Mouse (Mus musculus) MEL (cell line): ENCODE data around the gene Axl. TPM values are rescaled to one million over a fixed set of nuclear protein-coding genes. Genes with fewer than 3 reads are reported as not detected.

ENCODE experiments used
- DNase-seq: peaks from one replicate; pipeline ENCODE4 v3.0.0; 2011; ENCODE audit warnings: low read depth, low spot score
- H3K27ac ChIP-seq: 2 replicates; pipeline ENCODE4 v1.5.1; 2012; ENCODE audit warnings: low read depth, mild to moderate bottlenecking, control low read depth, low read length, moderate library complexity; ENCODE audit not compliant: control insufficient read depth
- H3K27me3 ChIP-seq, 2 experiments: fragments of 150-350 bp in 1 of 2; sonication (generic) in 1 of 2; 2 replicates each; pipeline ENCODE4 v1.6.1; 2012; ENCODE audit warnings: low read length in 2 of 2, mild to moderate bottlenecking in 2 of 2, improper control_type of control experiment in 1 of 2, moderate library complexity in 1 of 2; ENCODE audit not compliant: insufficient read depth in 2 of 2, control insufficient read depth in 1 of 2
- H3K36me3 ChIP-seq, 2 experiments: 2 replicates each; pipeline ENCODE4 v1.6.1; 2012 to 2014; ENCODE audit warnings: low read length in 2 of 2, improper control_type of control experiment in 1 of 2, inconsistent platforms in 1 of 2, mild to moderate bottlenecking in 1 of 2; ENCODE audit not compliant: insufficient read depth in 2 of 2, control insufficient read depth in 1 of 2
- H3K4me1 ChIP-seq, 2 experiments: fragments of 150-350 bp in 1 of 2; sonication (generic) in 1 of 2; 2 replicates each; pipeline ENCODE4 v1.6.1; 2012; ENCODE audit warnings: low read length in 2 of 2, improper control_type of control experiment in 1 of 2, mild to moderate bottlenecking in 1 of 2; ENCODE audit not compliant: insufficient read depth in 2 of 2, control insufficient read depth in 1 of 2
- H3K4me3 ChIP-seq, 2 experiments: fragments of 150-350 bp in 1 of 2; sonication (generic) in 1 of 2; 2 replicates each; pipeline ENCODE4 v1.5.1; 2012; ENCODE audit warnings: low read depth in 2 of 2, low read length in 2 of 2, mild to moderate bottlenecking in 2 of 2, moderate library complexity in 2 of 2, control low read depth in 1 of 2, improper control_type of control experiment in 1 of 2; ENCODE audit not compliant: control insufficient read depth in 1 of 2, insufficient read depth in 1 of 2
- H3K79me2 ChIP-seq: 2 replicates; pipeline ENCODE4 v1.6.1; 2012; ENCODE audit warnings: mild to moderate bottlenecking, low read length, moderate library complexity; ENCODE audit not compliant: control insufficient read depth, poor library complexity, insufficient read depth
- H3K9ac ChIP-seq: 2 replicates; pipeline ENCODE4 v1.6.1; 2012; ENCODE audit warnings: low read depth, mild to moderate bottlenecking, control low read depth, low read length, moderate library complexity; ENCODE audit not compliant: control insufficient read depth, poor library complexity, severe bottlenecking
- H3K9me3 ChIP-seq: fragments of 150-350 bp; sonication (generic); replicated peaks from 2 replicates; pipeline ENCODE4 v1.6.1; 2012; ENCODE audit warnings: mild to moderate bottlenecking, low read length, improper control_type of control experiment, moderate library complexity; ENCODE audit not compliant: insufficient read depth
- BHLHE40 ChIP-seq: IDR thresholded peaks from 2 replicates; pipeline ENCODE4 v1.6.1; 2012; ENCODE audit warnings: low read depth, mild to moderate bottlenecking, inconsistent platforms, low read length, improper control_type of control experiment, borderline replicate concordance
- CHD1 ChIP-seq: IDR thresholded peaks from 2 replicates; pipeline ENCODE4 v1.6.1; 2012; ENCODE audit warnings: low read depth, mild to moderate bottlenecking, inconsistent platforms, low read length, improper control_type of control experiment
- CHD2 ChIP-seq: IDR thresholded peaks from 2 replicates; pipeline ENCODE4 v1.6.1; 2011; ENCODE audit warnings: low read length, improper control_type of control experiment
- CTCF ChIP-seq, 3 experiments: IDR thresholded peaks in 2 of 3; conservative IDR thresholded peaks in 1 of 3; 2 replicates each; pipeline ENCODE4 v1.5.1; 2011 to 2012; ENCODE audit warnings: low read length in 3 of 3, low read depth in 2 of 3, mild to moderate bottlenecking in 2 of 3, improper control_type of control experiment in 1 of 3, inconsistent platforms in 1 of 3, mixed read lengths in 1 of 3, moderate library complexity in 1 of 3; ENCODE audit not compliant: control insufficient read depth in 1 of 3, insufficient read depth in 1 of 3, poor library complexity in 1 of 3, severe bottlenecking in 1 of 3
- ELF1 ChIP-seq: IDR thresholded peaks from 2 replicates; pipeline ENCODE4 v1.6.1; 2014; ENCODE audit warnings: low read depth, mild to moderate bottlenecking, inconsistent platforms, low read length, improper control_type of control experiment, moderate library complexity
- GATA1 ChIP-seq: IDR thresholded peaks from 2 replicates; pipeline ENCODE4 v1.6.1; 2011; ENCODE audit warnings: low read depth, low read length, improper control_type of control experiment
- HCFC1 ChIP-seq: IDR thresholded peaks from 2 replicates; pipeline ENCODE4 v1.6.1; 2012; ENCODE audit warnings: low read depth, mild to moderate bottlenecking, inconsistent platforms, low read length, improper control_type of control experiment, moderate library complexity
- MAX ChIP-seq: IDR thresholded peaks from 2 replicates; pipeline ENCODE4 v1.6.1; 2011; ENCODE audit warnings: low read length, improper control_type of control experiment
- POLR2AphosphoS5 ChIP-seq: IDR thresholded peaks from 2 replicates; pipeline ENCODE4 v1.6.1; 2012; ENCODE audit warnings: low read depth, borderline replicate concordance, mild to moderate bottlenecking, inconsistent platforms, low read length, moderate library complexity, mixed read lengths
- RCOR1 ChIP-seq: IDR thresholded peaks from 2 replicates; pipeline ENCODE4 v1.6.1; 2012; ENCODE audit warnings: low read depth, mild to moderate bottlenecking, inconsistent platforms, low read length, improper control_type of control experiment
- TAL1 ChIP-seq: IDR thresholded peaks from 2 replicates; pipeline ENCODE4 v1.6.1; 2012; ENCODE audit warnings: mild to moderate bottlenecking, inconsistent platforms, low read length, moderate library complexity, mixed read lengths
- TBP ChIP-seq: IDR thresholded peaks from 2 replicates; pipeline ENCODE4 v1.8.0; 2011; ENCODE audit warnings: low read depth, low read length, improper control_type of control experiment
- TCF12 ChIP-seq: IDR thresholded peaks from 2 replicates; pipeline ENCODE4 v1.6.1; 2014; ENCODE audit warnings: low read depth, mild to moderate bottlenecking, inconsistent platforms, low read length, improper control_type of control experiment, moderate library complexity
- ZC3H11A ChIP-seq: IDR thresholded peaks from 2 replicates; pipeline ENCODE4 v1.6.1; 2012; ENCODE audit warnings: low read depth, mild to moderate bottlenecking, inconsistent platforms, low read length, improper control_type of control experiment
- ZNF384 ChIP-seq: IDR thresholded peaks from 2 replicates; pipeline ENCODE4 v1.6.1; 2012; ENCODE audit warnings: low read depth, mild to moderate bottlenecking, inconsistent platforms, low read length, improper control_type of control experiment
- polyA plus RNA-seq, 2 experiments: library from polyadenylated mRNA; stranded (reverse) in 1 of 2; unstranded in 1 of 2; fragments of >175 nt in 1 of 2; fragments of >200 nt in 1 of 2; gene quantifications; 2 replicates each; pipeline versions ENCODE4 v1.2.1 to v1.2.4; 2012; ENCODE audit warnings: low replicate concordance in 2 of 2, low read depth in 1 of 2; ENCODE audit not compliant: insufficient read length in 2 of 2, insufficient read depth in 1 of 2, missing spikeins in 1 of 2
- total RNA-seq: library from RNA; depleted of rRNA; stranded (reverse); fragments of 300-350 nt; gene quantifications from 2 replicates; pipeline ENCODE4 v1.2.3, GENCODE M21; 2012

Axl gene
- total and polyA plus RNA-seq, 3 experiments: 0.19 TPM; not detected in 2

- Histone ChIP-seq H3K9ac (no peak overlapping the region), H3K27me3 (no peaks in the 10 kb centered on the region), H3K4me3 (no peak overlapping the region), H3K36me3 (no peaks in the 10 kb centered on the region), H3K27ac (no peak overlapping the region), H3K9me3 (no peaks in the 10 kb centered on the region), H3K79me2 (no peaks in the 10 kb centered on the region), H3K4me1 (no peaks in the 10 kb centered on the region)
- no peak for TF ChIP-seq TAL1
- no peak for TF ChIP-seq CHD1
- TF ChIP-seq CHD2: no peak
- TF ChIP-seq BHLHE40: no peak
- TF ChIP-seq CTCF (IDR thresholded peaks at IDR 0.05 in 2 of 3, conservative IDR thresholded peaks at IDR 0.05 in 1 of 3; ENCODE audit: control insufficient read depth in 1 of 3, insufficient read depth in 1 of 3, low read depth in 2 of 3, low read length in 3 of 3, poor library complexity in 1 of 3, severe bottlenecking in 1 of 3): no peak
- no peak for TF ChIP-seq POLR2AphosphoS5
- no peak for TF ChIP-seq ZC3H11A
- no peak for TF ChIP-seq ZNF384
- no peak for DNase-seq
Measured at GRCm38 (mm10) chr7:25783746-25784145, 4.8 kb downstream of the Axl start.

DNA sequence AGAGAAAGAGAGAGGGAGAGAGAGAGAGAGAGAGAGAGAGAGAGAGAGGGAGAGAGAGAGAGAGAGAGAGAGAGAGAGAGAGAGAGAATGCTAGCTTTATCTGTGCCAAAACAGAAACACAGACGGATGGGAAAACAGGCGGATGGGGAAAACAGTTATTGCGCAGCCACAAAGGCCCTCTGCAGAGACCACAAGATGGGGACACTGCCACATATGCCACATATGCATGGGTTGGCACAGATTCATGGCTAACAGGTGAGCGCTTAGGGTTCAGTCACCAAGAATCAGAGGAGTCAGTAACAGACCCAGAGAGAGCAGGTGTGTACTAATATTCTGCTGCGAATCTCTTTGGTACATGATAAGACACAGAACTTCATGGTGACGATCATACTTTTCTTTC is 5.8 kb downstream of the Axl start:
- no peak overlapping the region for H3K4me3 ChIP-seq
- H3K4me1 ChIP-seq: no peaks in the 10 kb centered on the region
- no peak for DNase-seq
- no peaks in the 10 kb centered on the region for H3K79me2 ChIP-seq
- no peaks in the 10 kb centered on the region for H3K9me3 ChIP-seq
- TF ChIP-seq CHD1: no peak
- no peak for TF ChIP-seq HCFC1
- TF ChIP-seq RCOR1: no peak
- TF ChIP-seq TBP: no peak
- no peak for TF ChIP-seq ELF1
- no peak for TF ChIP-seq TAL1
- no peaks in the 10 kb centered on the region for H3K27me3 ChIP-seq
- H3K9ac ChIP-seq: no peak overlapping the region
- no peak overlapping the region for H3K27ac ChIP-seq
- H3K36me3 ChIP-seq: no peaks in the 10 kb centered on the region

DNA sequence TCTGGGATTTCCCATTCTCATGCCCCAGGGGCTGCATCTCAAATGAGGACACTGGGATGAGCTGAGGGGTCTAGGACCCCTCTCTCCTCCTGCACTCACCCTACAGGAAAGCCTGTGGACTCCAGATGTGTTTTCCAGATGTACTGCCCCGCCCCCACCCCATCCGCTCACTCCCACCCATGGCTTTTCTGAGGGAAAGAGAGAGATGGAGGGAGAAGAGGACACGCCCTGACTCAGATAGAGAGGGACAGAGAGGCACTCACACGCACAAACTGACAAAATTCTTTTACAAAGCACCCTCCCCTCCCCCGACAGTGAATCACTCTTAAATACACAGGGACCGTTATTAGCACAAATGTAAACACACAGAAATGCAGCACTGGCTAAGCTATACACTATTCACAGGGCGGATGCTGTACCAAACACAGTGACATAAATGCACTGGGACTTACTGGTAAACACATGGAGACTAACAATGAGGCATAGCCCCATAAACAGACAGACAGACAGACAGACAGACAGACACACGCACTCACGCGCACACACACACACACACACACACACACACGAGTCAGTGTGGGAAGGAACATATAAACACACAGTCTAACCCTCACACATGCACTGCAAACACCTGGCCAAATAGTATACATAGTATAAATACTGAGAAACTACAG is 6.4 kb downstream of the Axl start:
- Histone ChIP-seq H3K4me1 (no peaks in the 10 kb centered on the region), H3K27ac (no peak overlapping the region), H3K9ac (no peak overlapping the region), H3K9me3 (no peaks in the 10 kb centered on the region), H3K79me2 (no peaks in the 10 kb centered on the region), H3K36me3 (no peaks in the 10 kb centered on the region), H3K27me3 (no peaks in the 10 kb centered on the region), H3K4me3 (no peak overlapping the region)
- DNase-seq: no peak
- TF ChIP-seq CTCF (IDR thresholded peaks at IDR 0.05 in 2 of 3, conservative IDR thresholded peaks at IDR 0.05 in 1 of 3; ENCODE audit: control insufficient read depth in 1 of 3, insufficient read depth in 1 of 3, low read depth in 2 of 3, low read length in 3 of 3, poor library complexity in 1 of 3, severe bottlenecking in 1 of 3): no peak
- TF ChIP-seq MAX: no peak
- no peak for TF ChIP-seq GATA1
- TF ChIP-seq ELF1: no peak
- TF ChIP-seq TCF12: no peak
